Mouse (Mus musculus) regulatory T cell (primary cell): ENCODE measurements at regions not wholly inside any gene's neighbourhood (a gene's known extent, or its start where the extent isn't known, plus 50 kb on each side); places are given as distances from the start of the nearest gene placed in this dataset.

Experiments used
- in situ Hi-C: fragments of 300-600 bp; cut with MboI, MseI; formaldehyde crosslinking; loops from one replicate; pipeline ENCODE4 v1.15.1; 2025; ENCODE audit warnings: high pct_unique_total_duplicates

DNA sequence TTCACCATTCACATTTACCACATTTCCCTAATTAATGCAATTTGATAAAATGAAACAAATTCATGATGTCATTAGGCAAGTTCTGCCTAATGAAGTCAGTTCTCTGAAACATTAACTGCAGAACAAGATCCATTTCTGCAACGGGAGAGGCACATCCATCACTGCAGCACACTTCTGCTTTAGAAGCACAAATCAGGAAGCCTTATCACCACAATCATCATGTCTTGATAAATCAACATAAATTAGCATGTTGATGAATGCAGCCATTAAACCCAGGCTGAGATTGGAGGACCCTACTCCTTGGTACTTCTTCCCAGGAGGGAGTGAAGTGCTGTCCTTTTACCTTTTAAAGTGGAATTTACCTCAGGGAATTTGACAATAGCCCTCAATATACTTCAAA is 1195.4 kb downstream of the Defb40 start:
- in situ Hi-C loops = no loop called here

DNA sequence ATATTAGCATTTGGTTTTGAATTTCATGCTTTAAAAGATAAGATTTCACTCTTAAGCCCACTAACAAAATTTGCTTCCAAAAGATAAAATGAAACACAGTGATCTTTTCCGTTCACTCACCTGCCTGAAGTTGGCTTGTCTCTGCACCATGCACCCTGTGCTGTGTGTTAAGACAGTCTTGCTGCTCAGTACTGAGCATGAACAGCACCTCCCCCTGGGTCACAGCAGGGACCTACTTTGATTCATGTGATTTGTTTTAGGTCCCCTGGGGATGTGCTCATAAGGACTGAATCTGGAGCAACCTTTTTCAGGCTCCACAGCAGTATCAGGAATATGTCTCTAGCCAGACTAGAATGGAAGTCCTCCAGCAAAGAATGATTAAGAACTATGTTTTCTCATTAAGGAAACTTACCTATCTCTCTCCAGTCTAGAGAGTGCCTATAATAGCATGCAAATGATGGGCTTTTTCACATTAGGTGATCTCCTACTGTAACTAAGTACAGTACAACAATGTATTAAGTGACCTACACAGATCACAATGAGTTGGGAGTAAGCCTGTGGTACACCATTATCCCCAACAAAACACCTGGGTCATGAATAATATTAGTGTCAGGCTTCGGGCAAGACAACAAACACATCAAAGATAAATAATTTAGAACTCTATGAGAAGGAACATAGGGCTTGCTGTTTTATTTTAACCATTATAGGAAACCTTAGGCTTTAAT is 1196.3 kb downstream of the Defb40 start:
- in situ Hi-C loops = no loop called here

DNA sequence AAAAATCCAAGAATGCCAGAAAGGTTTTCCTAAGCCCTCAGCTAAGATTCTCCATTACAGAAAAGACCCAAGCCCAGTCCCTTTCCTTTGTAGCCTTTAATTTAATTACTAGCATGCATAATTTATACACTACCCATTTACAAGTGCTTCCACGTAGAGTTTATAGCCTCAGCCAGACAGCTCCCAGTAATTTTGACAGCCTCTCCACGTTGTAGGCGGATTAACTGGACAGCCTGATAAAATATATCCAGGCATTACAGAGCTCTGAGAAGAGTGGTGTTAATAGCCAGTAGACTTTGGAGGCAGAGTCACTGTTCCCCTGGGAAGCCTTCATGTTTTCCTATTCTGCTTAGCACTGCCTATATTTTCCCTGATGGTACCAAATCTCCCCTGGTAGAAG is 1202.6 kb downstream of the Defb40 start:
- in situ Hi-C loops = no loop called here

DNA sequence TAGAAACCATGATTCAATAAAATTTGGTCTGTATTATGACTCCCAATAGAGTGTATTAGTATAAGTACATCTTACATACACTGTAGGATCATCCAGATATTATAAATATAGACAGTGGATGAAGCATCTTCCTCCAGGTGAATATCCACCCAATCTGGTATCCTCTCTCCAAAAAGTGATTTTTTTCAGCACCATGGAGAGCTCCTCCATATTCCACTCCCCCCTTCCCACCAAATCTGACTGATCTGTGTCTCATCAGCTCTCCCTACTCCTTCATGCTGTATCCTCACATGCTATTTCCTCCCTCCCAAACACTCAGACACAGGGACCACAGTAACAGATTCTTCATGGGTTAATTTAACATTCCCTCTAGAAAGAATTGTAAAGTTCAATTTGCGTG is 1204.7 kb downstream of the Defb40 start:
- in situ Hi-C loops = no loop called here

DNA sequence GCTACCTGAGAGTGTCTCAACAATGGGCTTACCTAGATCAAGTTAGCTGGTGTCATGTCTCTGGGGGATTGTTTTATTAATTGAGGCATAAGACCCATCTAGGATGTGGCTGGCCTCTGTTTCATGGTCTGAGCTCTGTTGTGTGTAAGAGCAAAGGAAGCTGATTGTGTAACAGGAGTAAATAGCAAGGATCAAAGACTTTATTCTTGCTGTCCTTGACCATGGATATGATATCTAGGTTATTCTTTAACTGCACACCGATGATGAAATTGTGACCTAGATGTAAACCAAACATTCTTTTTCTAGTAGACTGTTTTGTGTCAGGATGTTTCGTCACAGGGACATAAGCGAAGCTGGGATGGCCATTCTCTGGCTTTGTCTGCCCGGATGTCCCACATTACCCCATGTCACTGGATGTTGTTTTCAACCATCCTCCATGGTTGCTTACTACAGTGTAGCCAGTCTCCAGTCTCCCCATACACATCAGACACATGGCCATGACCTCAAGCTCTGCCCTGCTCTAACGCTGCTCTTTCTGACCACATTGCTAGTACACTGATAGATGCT is 1210.5 kb downstream of the Defb40 start:
- in situ Hi-C loops = no loop called here

DNA sequence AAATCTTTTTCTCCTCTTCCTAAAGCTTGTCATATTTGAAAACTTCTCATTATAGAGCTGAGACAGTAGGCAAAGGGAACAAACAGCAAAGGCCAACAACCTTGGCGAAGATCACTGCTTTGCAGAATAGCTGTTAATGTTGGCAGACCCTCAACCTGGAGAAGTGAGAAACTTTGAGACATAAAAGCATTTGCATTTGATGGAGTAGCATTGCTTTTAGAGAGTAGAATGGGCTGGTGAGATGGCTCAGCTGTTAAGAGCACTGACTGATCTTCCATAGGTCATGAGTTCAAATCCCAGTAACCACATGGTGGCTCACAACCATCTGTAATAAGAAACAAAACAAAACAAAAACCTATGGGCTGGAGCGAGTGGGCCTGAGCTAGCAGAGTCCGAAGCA is 1253.4 kb downstream of the Defb40 start:
- in situ Hi-C loops = no loop called here

DNA sequence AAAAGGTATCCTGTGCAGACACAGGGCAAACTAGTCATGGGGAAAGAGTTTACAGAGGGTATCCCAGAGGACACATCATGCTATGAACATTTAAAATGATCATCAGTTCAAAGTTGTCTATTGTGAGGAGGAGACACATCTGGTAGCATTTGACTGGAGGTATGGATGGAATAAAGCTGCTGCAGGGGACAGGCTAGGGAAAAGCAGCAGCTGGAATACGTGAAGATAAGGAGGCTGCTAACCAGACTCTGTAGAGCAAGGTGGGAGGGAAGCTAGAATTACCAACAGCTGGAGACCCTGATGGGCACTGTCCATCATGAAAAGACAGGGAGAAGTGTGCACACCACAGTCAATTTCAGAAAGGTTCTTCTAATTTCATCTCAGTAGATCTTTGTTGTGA is 1268.9 kb downstream of the Defb40 start:
- in situ Hi-C loops = no loop called here

DNA sequence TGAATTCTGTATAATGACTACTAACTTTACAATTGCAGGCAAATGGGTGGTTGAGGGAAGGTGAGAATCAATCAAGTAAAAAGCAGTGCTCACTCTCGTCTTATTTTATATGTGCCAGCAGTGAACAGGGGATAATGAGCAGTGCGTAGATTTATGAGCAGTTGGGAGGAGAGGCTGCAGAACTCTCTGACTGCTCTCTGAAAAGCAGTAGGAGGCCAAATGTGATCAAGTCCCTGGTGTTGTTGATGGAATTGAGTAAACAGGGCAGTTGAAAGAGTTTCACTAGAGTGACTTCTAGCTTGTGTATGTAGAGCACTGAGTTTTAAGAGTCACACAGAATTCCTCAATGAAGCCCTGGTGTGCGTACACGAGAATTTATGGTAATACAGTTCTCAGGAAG is 1269.6 kb downstream of the Defb40 start:
- in situ Hi-C loops = no loop called here

DNA sequence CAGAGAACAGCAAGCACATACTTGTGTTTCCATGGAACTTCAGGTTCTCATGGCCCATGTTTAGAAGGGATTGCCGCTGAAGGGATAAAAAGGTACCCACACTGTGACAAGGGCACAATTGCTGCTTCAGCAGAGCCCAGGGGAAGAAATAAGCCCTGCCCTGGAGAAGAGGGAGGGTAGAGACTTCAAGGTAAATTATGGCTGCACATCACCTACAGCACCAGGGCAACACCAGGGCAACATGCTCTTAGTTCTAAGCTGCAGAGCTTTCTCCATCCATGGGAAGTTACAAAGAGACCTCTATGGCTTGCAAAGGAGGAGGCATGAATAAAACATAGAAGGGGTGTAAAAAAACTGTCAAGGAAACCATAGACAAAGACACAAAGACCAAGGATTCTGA is 1273.8 kb downstream of the Defb40 start:
- in situ Hi-C loops = loop anchor here (5.0 kb wide), 1 partner anchor 238 kb away; no protein-coding TSS in a partner anchor

DNA sequence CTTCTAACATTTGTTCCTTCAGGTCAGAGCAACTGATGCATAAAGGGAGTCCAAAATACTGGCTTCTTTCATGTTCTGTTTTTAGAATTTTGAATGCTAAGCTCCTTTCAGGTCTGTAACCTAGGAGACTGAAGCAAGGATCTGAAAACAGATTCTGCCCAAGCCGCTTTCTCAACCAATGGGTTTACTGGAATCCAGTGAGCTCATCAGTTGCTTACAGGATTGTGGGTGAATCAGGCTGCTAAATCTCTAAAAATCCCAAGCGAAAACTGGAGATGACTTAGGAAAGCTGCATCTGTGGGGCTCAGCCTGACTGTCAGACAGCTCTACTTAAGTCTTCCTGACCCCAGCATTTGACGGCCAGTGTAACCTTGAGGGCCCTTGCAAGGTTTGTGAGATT is 1277.7 kb downstream of the Defb40 start:
- in situ Hi-C loops = loop anchor here (5.0 kb wide), 1 partner anchor 242 kb away; no protein-coding TSS in a partner anchor

DNA sequence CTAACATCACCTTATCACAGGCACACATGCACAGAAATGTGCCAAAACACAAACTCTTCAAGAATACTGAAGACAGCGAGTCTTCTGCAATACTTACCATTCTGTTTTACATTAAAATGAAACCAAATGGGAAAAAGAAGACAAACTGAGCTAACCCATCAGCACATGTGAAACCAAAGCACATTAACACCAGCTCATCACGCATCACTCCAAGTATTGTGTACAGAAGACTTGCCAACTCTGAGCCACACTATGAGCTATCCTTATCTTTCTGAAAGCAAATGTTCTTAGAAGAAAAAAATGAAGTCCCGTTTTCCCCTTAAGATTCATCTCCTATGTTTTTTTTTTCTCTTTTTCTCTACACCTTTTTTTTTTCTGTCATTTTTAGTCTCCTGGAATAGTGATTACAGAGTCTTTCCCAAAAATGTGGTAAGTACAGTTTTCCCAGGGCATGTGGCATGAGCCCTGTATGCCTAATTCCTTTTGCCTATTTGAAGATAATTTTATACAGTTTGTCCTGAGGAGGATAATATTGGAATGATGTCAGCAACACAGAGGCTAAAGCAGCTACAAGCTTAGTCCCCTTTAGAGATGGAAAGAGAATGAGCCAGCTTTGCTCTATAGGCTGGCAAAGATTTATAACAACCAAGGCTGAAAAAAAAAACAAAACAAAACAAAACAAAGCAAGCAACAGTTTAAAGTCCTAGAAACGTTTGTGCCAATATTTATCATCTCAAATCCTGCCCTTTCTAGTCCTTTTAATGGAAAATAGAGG is 1287.8 kb downstream of the Defb40 start:
- in situ Hi-C loops = no loop called here

DNA sequence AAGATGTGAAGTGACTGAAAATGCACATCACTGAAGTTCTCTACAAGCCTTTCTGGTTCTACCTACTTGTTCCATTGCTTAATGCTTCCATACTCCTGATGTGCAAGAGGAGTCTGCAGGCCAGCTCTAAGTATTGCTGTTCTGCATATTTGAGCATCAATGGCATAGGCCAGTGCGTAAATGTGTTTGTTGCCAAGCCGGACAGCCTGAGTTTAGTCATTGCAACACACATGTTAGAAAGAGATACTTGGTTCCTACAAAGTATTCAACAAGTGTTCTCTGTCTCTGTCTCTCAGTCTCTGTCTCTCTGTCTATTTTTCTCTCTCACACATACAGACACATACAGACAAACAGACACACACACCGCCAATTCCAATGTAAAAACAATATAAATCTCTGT is 1288.4 kb downstream of the Defb40 start:
- in situ Hi-C loops = no loop called here

DNA sequence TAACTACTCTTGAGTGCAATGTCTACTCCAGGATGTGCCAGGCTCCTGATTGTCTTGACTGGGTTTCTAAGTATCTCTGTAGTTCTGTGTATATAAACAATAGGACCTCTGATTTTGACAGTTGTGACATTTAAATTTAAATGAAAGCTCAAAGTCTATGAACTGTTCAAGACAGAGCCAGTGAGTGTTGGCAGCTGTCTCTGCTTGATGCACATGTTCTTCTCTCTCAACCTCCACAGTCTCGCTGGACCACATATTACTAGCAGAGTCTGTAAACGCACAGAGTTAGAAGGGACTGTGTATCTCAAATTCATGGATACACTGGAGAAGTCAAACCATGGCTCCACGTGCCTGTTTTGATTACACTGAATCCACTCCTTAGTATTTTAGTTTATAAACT is 1291.0 kb downstream of the Defb40 start:
- in situ Hi-C loops = no loop called here

DNA sequence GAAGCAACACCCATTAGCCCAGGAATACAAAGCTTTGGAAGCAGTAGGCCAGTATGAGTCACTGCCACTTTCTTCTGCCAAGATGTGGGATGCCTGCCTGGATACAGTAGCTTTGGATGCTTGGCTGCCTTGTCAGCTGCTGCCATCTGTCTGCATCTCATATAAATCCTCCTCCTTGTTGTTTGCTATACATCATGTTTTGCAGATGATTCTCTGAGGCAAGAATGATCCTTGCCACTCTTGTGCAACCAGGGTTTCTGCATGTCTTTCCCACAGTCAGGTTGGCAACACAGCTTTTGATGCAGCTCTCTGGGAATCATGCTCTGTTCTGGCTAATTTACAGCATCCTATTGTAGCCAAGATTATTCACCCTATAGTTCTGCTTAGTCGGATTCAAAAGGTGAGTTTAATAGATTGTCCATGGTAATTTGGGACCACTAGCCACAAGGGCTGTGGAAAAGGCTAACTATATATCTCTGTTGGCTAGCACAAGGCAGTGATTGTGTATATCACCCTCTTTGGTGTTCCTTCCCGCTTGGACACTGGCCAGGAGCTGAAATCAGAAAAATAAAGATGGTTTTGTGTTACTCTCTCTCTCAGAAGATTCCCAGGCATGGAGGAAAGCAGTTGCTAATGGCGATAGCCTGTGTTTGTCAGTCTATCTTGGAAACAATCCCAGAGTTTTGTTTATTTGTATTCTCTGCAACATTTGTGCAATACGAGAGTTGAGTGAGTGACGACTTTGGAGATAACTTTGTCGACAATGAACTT is 1313.5 kb downstream of the Defb40 start:
- in situ Hi-C loops = no loop called here

DNA sequence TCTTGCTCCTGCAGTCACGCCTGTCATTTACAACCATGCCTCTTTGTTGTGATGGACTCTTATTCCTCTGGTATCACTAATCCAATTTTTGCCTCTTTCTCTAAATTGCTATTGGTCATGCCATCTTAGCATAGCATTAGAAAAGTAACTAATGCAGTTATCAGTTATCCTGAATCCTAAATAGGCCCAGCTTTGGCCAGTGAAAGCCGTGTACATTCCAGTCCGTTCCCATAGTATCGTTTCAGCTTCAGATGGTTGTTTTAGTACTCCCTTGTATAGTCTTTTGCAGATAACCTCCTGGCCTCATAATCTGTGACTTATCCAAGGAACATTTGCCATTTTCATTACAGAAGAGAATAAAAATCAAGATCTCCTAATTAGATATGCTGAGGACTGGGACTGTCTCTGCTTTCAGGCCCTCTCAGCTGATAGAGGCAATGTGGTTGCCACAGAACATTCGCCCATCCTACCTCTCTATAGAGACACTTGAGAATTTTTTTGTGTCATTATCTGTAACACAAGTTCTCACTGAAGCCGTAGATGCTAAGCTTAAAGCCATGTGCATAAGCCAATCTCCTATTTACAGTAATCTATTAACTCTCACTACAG is 1318.2 kb downstream of the Defb40 start:
- in situ Hi-C loops = no loop called here

DNA sequence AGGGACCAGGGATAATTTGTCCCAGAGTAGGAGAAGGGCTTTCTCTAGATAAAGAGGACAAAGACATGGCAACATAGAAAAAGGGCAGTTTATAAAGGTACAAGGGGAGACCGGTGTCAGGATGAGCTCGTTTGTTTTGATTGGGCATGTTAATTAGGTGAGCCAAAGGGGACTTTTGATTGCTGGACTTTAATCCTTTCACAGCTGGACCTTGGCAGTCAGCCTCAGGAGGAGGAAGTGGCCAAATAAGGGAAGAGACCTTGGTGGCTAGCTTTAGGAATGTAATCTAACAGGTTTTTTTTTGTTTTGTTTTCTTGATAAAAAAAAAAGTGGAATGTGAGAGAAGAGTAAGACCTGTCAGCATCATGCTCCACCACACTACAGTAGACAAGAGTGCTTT is 1324.3 kb downstream of the Defb40 start:
- in situ Hi-C loops = no loop called here

DNA sequence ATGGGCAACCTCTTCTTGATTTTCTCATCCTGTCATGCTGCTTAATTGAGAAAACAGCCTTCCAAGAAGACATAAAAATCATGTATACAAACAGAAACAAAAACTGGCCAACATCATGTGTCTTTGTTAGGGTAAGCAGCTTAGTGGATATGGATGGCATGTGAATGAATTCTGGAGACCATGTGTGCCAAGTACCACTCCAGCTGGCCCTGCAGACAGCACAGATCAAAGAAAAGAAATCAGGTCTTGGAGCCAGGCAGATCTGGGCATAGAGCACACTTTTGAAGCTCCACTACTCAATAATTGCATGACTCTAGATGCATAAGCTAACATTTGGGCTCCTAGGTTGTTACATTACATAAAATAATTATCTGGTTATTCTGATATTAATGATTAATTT is 1330.5 kb downstream of the Defb40 start:
- in situ Hi-C loops = no loop called here

DNA sequence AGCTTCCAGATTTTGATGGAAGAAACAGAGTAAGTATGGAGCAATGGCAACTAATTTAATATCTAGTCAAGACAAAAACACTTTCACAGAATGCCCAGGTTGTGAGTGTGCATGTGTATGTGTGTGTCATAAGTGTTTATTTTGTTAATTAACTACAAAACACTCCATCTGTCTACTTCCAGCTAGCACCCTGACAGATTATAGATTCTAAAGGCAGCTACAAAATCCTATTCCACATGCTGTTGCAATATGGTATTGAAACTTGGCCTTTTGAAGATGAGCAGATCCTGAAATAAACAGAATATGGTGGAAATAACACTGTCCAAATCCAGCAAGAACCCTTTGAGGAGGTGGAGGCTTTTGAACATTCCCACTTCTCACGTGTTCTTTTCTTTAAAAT is 1356.9 kb downstream of the Defb40 start:
- in situ Hi-C loops = no loop called here

DNA sequence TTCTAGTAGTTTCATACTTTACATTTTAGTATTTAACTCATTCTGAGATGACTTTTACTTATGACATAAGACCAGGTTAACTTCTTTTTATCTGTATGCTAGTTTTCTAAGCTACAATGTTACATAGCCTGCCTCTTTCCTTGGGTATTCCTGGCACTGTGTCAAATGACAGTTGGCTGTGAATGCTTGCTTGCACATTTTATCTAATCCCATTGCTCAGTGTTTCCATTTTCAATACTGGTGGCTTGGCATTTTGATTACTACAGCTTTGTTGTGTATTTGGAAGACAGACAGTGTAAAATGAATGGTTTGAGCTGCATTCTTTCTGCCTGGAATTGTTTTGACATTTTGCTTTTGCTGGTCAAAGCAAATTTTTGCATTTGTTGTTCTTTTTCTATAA is 1359.2 kb downstream of the Defb40 start:
- in situ Hi-C loops = no loop called here

DNA sequence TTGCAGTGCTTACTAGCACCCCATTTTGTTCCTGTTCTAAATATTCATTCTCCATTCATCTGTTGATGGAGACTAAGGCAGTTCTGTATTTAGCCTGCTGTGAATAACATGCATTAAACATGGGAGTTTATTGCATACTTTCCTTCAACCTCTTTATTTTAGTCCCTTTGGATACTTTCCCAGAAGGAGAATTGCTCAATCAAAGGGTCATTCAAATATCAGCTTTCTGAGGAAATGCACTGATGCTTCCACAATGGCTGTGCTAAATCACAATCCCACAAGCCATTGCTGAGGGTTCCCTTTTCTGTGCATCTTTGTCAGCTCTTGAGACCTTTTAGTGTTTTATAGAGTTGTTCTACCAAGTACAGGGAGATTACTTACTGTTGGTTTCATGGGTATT is 1359.9 kb downstream of the Defb40 start:
- in situ Hi-C loops = no loop called here

DNA sequence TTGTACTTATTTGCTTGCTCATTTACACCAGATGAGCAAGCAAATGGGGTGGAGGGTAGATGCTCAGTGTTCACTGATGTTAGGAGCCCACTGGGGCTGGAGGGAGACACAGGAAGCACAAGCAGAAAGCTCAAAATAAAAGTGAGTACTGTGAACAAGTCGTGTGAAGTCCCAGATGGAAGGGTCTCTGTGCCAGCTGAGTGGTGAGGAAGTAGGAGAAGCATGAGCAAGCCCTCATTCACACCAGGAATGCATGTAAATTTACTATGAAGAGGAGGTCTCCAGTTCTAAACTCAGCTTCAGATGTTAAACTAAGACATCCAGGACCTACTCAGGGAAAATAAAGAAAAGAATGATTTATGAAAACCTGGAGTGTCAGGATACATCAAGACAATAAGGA is 1375.2 kb downstream of the Defb40 start:
- in situ Hi-C loops = no loop called here

DNA sequence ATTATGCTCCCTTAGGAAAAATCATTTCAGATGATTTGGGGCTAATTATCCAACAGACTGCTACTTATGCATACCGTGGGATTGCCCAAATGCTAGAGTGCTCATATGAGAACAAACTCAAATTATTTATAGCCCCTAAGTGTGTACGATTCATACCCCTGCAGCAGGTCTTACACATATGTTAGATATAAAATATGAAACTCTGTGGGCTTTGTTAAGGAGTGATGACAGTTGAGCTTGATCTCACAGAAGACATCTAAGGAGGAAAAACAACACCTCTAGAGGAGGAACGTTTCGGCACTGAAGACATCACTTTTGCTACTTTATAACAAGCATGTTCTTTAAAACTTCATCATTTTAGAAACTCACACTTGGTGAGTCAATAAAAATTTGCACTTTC is 1379.3 kb downstream of the Defb40 start:
- in situ Hi-C loops = no loop called here
